Mouse (Mus musculus) frontal cortex, adult (tissue): ENCODE measurements around the gene Cyp2d12.
"Not testable (repeated sequence)": the region's sequence is repeated elsewhere in the genome, so short reads cannot be mapped to it uniquely, and the experiment has no call there.

Source experiments
- ATAC-seq: cut with Nextera tagmentation; 2 replicates; pipeline ENCODE4 v1.9.2; 2017; ENCODE audit warnings: mild to moderate bottlenecking, moderate library complexity, mixed read lengths; ENCODE audit not compliant: low TSS enrichment

Cyp2d12 gene

DNA sequence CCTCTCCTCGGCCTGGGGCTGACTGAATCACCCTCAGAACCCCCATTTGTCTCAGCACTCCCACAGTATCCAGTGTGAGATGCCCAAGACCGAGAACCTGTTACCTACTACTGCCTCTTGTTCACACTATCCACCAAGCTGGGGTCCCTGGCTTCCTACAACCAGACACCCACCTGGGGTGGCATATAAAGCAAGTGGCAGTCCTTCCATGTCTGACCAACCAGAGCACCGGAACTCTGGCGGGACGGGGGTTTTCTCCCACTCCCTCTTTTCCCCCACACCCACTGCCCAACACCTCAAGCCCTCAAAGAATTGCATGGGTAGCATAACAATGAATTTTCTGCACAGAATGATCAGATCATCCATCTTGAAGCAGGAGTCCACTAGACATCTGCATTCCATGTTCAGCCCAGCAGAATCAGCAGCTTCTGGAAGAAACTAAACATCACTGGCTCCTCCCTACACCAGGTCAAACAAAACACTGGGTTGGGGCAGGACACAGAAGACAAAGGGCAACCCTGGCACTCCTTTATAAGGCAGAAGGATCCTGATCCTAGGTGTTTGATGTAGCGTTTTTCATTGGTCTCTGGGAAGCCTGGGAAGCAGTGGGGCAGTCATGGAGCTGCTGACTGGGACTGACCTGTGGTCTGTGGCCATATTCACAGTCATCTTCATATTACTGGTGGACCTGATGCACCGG is at the start of gene Cyp2d12:
Cyp2d12 (plus strand) TSS at position 542 of the 700 bp plus-strand sequence.
- no peak for ATAC-seq

GRCm38 (mm10) chr15:82506971-82507370 is 47.9 kb upstream of the Cyp2d12 start:
- ATAC-seq: no peak

DNA sequence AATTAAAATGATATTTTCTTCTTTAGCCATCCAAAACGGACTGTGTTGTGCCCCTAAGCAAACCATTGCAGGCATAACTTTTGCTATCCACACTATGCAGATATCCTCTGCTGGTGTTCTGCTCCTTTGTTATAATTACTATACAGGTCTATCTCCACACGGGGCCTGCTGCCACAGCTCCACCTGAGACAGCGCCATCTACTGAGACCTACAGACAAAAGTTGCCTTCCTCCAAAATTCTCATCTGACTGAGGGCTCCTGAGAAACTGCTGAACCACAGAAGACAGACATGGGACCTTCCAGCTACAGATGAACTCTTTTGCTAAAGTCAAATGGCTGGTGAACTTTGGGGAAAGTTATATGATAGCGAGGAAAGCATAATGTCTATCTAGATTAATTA is 47.1 kb upstream of the Cyp2d12 start:
- ATAC-seq: not testable (repeated sequence)

- not testable (repeated sequence) for ATAC-seq
Observed at GRCm38 (mm10) chr15:82509495-82509894, 45.4 kb upstream of the Cyp2d12 start.

DNA sequence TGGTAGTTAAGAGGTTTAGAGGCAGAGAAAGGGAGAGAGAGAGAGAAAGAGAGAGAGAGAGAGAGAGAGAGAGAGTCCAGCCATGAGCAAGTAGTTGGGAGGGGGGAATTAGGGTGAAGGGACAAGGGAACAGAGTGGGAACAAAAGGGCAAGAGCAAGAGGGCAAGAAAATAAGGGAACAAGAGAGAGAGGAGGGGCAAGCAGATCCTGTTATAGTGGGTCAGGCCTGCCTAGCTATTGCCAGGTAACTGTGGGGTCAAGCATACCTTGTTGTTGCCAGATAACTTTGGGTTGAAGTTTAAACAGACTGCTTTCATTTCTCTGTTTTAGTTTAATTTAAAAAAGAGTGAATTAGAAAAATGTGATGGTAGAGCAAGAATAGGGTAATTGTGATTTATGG is 44.4 kb upstream of the Cyp2d12 start:
- not testable (repeated sequence) for ATAC-seq

GRCm38 (mm10) chr15:82512111-82512510 is 42.8 kb upstream of the Cyp2d12 start:
- ATAC-seq: not testable (repeated sequence)

- not testable (repeated sequence) for ATAC-seq
Observed at GRCm38 (mm10) chr15:82516174-82516573, 38.7 kb upstream of the Cyp2d12 start.

- not testable (repeated sequence) for ATAC-seq
Observed at GRCm38 (mm10) chr15:82527371-82527770, 27.5 kb upstream of the Cyp2d12 start.

DNA sequence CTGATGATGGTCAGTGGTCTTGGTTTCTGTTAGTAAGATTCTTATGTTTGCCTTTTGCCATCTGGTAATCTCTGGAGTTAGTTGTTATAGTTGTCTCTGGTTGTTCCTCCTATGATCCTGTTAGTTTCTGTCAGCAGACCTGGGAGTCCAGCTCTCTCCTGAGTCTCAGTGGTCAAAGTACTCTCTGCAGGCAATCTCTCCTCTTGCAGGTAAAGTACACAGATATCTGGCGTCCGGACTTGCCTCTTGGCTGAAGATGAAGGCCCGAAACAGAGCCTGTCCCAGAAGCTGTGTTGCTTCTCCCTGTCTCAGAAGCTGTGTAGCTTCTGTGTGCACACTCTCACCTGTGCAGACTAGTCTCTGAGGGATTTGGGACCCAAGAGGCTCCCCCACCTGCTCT is 22.2 kb upstream of the Cyp2d12 start:
- not testable (repeated sequence) for ATAC-seq

DNA sequence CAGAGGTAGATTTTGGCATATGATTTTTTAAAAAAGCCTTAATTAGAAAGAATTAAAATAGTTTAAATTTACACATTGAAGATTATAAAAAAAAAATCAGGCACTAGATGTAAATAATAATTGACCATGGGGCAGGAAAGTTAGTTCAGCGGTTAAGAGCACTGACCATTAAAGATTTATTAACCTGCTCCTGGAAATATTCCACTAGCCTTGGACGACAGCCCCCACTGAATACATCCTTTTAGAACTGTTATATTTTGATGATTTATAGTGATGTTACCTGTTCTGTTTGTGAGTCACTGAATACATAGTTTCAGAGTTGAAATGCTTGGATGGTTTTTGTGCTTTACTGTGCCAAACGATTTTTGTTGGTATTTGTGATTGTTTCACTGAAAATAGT is 11.9 kb upstream of the Cyp2d12 start:
- ATAC-seq: not testable (repeated sequence)

DNA sequence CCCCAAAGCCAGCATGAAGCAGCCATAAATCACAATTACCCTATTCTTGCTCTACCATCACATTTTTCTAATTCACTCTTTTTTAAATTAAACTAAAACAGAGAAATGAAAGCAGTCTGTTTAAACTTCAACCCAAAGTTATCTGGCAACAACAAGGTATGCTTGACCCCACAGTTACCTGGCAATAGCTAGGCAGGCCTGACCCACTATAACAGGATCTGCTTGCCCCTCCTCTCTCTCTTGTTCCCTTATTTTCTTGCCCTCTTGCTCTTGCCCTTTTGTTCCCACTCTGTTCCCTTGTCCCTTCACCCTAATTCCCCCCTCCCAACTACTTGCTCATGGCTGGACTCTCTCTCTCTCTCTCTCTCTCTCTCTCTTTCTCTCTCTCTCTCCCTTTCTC is 10.3 kb upstream of the Cyp2d12 start:
- ATAC-seq: not testable (repeated sequence)

- not testable (repeated sequence) for ATAC-seq
Observed at GRCm38 (mm10) chr15:82547753-82548152, 7.1 kb upstream of the Cyp2d12 start.

DNA sequence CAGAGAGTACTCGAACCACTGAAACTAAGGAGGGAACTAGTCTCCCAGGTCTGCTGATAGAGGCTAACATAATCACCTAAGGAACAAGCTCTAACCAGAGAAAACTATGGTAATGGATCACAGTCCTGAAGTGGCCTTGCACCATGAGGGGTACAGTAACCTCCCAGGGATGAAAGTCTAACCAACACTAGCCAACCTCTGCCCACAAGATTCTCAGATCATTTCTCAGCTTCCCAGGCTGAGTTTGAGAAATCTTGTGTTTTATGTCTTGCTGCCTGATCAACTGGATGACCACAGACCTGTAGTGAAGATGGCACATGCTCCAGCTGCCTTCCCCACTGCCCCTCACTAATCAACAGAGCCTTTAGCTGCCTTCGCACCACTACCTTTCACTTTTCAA is 1.7 kb upstream of the Cyp2d12 start:
- ATAC-seq: not testable (repeated sequence)

- ATAC-seq: no peak
Observed at GRCm38 (mm10) chr15:82572856-82573255, 18.0 kb downstream of the Cyp2d12 start.

DNA sequence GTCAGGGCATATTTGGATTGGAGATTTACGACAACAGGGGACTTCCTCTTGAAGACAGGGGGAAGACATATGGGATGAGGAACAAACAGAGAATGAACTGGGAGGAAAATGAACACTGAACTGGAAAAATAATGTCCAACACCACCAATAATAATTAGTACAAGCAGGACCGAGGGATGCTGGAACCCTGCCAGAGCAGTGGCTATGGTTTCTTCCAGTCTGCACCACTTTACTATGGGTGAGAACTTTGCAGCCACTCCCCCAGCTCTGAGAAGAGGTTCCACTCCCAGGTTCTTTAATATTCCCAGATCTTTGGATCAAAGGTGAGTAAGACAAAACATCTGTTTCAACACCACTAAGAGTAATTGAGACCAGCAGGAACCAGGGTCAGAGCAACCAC is 24.2 kb downstream of the Cyp2d12 start:
- ATAC-seq: no peak

- ATAC-seq: no peak
Observed at GRCm38 (mm10) chr15:82582621-82583020, 27.7 kb downstream of the Cyp2d12 start.
